Mouse (Mus musculus): ENCODE measurements around the gene Prg3.

Prg3 gene

GRCm38 (mm10) chr2:84987930-84988329 lies at the start of gene Prg3:
Gene Prg3, plus strand, starts transcription at chr2:84988215.
- DNase-seq (ENCODE audit: low spot score): no peak

- no peak for DNase-seq (ENCODE audit: low spot score)
Measured at GRCm38 (mm10) chr2:84938249-84938946, 49.6 kb upstream of the Prg3 start.

DNA sequence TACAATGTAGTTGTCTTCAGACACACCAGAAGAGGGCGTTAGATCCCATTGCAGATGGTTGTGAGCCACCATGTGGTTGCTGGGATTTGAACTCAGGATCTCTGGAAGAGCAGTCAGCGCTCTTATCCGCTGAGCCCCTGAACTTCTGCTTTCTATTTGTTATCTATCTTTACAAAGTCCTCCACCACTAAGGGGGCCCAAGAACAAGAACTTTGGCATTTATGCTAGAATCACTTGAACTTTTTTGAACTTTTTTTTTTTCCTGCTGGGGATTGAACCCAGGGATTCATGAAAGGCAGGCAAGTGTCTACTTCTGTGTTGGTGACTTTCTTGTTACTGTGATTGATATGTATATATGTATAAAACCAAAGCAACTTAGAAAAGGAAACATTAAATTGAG lies 48.7 kb upstream of the Prg3 start:
- DNase-seq (ENCODE audit: low spot score): no peak

DNA sequence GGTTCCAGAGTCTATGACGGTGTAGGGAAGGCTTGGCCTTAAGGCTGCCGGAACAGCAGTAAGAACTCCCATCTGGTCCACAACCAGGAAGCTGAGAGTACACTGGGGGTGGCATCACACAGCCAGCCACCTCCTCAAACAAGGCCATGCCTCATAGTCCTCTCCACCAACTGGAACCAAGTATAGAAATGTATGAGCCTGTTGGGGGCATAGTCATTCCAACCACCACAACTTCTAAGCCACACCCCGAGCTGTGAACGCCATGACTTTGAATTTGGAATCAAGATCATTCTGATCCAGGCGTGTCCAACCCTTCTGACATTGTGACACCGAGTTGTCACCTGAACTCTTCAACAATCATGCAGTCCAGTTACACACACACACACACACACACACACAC lies 48.3 kb upstream of the Prg3 start:
- no peak for DNase-seq (ENCODE audit: low spot score)

GRCm38 (mm10) chr2:84941332-84941731 lies 46.7 kb upstream of the Prg3 start:
- no peak for DNase-seq (ENCODE audit: low spot score)

DNA sequence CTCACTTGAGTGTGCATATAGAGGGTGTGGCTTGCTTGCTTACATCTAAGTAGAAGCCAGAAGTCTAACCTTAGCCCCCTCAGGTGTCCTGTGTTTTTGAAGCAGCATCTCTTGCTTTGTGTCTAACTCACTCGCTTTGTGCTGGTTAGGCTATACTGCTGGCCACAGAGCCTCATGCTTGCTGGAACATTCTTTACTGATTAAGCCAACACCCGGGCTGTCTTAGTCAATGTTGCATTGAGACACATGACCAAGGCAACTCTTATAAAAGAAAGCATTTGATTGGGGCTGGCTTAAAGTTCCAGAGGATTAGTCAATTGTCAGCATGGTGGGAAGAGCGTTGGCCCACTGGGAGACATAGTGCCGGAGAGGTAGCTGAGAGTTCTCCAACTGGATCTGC lies 46.2 kb upstream of the Prg3 start:
- no peak for DNase-seq (ENCODE audit: low spot score)

DNA sequence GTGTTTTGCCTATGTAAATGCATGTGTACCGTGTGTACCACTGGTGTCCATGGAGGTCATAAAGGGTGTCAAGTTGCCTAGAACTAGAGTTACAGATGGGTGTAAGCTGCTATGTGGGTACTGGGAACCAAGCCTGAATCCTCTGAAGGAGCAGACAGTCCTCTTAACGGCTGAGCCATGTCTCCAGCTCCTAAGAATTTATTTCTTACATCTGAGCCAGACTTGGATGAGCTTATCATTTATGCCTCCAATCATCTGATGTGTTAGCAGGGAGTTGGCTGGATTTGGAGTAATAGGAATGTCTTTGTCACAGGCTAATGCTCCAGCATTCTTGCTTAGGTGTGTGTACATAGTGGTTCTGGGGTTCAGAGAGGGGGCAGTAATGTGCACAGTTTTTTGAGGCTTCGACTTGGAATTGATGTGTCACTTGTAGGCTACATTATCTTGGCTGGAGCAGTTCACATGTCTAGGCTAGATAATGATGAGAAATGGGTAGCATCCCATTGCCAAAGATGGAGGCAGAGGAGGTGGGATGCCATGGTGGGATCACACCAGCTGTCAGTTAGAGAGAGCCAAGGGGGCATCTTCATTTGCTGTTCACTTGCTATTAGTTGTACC lies 40.8 kb upstream of the Prg3 start:
- no peak for DNase-seq (ENCODE audit: low spot score)

- no peak for DNase-seq (ENCODE audit: low spot score)
Measured at GRCm38 (mm10) chr2:84948252-84948651, 39.8 kb upstream of the Prg3 start.

- DNase-seq (ENCODE audit: low spot score): no peak
Measured at GRCm38 (mm10) chr2:84948721-84949120, 39.3 kb upstream of the Prg3 start.

DNA sequence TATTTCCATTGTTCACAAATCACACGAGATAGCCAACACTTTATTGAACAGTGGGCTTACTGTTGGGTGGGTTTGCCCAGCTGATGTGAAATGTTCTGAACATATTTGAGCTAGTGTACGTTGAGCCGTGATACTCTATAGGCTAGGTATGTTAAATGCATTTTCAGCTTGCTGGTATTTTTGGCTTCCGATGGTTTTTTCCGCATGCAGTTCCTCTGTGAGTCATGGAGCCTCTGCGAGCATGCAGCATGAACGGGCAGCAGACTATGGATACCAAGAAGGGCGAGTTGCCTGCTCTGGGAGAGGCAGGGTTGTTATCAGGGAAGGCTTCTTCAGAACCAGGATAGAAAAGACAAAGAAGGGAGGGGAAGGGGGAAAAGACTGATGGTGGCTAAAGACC lies 37.0 kb upstream of the Prg3 start:
- no peak for DNase-seq (ENCODE audit: low spot score)

- DNase-seq (ENCODE audit: low spot score): no peak
Measured at GRCm38 (mm10) chr2:84952251-84952650, 35.8 kb upstream of the Prg3 start.

DNA sequence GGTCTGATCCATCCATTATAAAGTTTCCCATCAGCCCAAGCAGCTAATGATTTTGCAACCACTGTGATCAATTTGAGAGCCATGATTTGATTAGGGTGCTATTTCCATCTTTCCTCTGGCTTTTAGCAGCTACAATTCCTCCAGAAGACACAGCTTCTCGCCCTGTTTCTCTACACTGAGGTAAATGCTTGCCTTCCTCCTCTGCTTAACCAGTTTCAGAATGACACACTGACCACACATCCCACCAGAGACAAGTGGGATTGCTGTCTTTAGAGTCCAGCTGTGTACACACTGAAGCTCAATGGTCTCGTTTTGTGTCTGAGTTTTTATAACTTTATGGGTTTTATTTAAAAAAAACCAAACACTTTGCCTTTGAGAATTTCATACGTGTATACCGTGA lies 35.3 kb upstream of the Prg3 start:
- no peak for DNase-seq (ENCODE audit: low spot score)

DNA sequence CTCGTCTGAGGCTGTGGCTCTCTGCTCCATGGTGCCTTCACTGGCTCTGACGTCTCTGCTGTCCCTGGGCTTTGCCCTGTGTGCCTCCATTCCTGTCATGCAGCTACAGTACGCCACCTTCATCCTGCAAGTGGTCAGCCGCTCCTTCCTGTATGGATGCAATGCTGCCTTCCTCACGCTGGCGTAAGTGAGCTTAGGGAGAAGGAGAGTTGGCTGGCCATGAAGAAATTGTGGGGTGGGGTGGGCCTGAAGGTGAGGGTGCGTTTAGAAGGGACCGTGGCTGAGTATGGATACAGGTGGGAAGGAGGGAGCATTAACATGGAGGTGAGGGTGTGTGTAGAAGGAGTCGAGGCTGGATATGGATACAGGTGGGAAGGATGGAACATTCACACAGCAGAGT lies 32.6 kb upstream of the Prg3 start:
- DNase-seq (ENCODE audit: low spot score): no peak

DNA sequence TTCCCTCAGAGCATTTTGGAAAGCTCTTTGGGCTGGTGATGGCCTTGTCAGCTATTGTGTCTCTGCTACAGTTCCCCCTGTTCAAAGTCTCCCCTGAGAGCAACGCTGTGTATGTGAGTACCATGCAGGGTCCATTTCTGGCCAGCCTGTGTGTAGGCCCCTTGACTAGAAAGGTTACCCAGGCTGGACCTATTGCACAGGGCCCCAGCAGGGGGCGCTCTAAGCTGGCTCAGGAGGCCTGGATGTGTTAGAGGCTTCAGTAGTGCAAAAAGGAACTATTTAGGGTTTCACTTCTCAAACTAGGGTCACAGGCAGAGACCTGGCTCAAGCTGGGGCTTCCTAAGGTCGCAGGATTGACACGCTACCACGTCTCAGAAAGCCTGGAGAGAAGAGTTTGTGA lies 31.7 kb upstream of the Prg3 start:
- DNase-seq (ENCODE audit: low spot score): no peak

DNA sequence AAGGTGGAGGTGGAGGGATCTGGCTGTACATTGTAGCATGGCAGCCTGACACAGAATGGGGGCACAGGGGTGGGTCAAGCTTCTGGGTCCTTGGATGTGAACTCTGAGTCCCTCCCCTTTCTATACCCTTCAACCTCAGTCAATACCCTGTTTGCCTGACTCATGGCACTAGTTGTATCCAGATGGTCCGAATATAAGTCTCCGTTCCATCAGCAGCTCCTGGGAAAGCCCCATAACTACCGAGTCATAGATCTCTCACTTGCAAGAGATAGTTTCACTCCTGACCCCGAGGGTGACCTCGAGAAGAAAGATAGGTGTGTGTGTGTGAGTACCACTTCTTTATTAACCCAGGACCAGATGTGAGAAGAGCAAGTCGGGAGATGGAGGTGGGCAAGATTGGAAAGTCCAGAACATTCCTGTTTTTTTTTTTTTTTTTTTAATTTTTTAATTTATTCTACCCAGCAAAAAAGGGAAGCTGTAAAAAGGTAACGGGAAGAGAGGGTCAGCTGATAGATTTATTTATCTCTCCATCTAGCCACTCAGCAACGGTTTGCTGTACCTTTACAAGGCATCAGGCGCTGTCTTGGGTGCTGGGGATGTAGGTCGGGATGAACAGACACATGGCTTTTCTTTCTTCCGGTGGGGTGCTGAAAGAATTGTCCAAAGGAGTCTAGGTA lies 29.3 kb upstream of the Prg3 start:
- DNase-seq (ENCODE audit: low spot score): no peak

DNA sequence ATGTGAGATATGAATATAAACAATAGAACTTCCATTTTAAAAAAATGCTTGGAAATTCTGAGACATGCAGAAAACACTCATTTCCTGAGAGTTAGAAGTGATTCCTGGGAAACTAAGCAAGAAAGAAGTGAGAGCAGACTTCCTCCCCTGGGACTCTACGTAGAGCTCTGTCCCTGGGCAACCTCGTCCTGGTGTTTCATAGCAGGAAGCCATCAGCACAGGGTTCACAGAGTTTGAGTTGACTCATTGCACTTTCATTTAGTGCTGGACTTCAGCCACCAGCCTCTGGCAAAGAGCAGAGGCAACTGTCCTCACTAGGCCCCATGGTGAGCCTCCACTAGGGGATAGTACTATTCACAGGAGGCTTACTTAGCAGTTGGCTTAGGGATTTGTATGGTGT lies 26.7 kb upstream of the Prg3 start:
- DNase-seq (ENCODE audit: low spot score): no peak

DNA sequence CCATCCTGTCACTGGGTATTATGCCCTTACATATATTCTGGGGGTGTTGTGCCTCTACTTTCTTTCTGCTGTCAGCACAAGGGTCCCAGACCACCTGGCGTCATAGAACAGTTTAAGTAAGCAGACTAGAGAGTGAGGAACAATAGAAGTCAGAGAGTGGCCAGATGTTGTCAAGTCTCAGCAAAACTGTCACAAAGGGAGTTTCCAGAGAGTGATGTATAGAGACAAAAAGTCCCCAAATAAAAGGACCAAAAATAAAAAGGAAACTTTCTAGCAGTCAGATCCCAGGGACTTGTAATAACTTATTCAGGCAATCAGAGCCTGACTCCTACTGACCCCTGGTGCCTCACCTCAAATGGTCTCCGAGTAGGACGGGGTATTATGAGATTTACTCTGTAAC lies 26.1 kb upstream of the Prg3 start:
- no peak for DNase-seq (ENCODE audit: low spot score)

DNA sequence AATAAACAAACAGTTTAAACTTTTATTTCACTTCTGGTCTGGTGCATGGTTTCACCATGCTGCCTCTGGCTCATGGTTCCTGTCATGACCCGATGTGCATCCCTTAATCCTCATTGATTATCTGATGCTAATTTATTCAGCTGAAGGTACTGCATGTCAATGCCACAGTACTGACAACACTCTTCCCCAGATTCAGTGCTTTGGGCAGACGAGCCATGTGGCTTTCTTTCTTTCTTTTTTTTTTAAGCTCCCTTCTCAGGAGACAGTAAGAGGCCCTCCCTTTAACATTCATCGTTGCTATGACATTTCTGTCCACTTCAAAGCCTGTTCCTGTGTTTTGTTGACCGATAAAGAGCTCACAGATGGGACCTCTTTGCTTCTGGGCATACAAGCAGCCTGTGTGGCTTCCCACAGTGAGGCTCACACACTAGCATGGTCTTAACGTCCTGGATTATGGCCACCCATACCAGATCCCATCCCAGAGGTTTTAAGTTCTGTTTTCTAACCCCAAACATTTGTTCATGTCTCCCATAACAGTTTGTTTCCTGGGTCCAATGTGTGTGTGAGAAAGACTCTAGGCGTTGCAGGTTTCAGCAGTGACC lies 25.0 kb upstream of the Prg3 start:
- no peak for DNase-seq (ENCODE audit: low spot score)

GRCm38 (mm10) chr2:84964111-84964801 lies 23.8 kb upstream of the Prg3 start:
- no peak for DNase-seq (ENCODE audit: low spot score)

- DNase-seq (ENCODE audit: low spot score): no peak
Measured at GRCm38 (mm10) chr2:84967318-84967991, 20.6 kb upstream of the Prg3 start.

DNA sequence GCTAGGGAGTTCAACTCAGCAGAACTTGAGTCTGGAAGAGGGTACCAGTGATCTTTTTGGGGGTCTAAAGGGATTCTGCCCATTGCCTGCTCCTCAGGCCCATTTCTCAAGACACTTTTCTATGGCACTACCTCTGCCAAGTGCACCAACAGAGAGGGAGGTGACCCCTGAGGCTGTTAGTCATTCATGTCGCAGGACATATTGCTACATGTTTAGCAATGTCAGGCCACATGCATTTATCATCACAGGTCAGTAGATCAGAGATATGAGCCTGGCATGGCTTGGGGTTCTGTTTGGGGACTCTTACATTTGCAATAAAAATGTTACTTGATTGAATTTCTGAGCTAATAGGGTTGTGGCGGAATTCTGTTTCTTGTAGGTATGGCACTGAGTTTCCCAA lies 12.4 kb upstream of the Prg3 start:
- DNase-seq (ENCODE audit: low spot score): no peak

- DNase-seq (ENCODE audit: low spot score): no peak
Measured at GRCm38 (mm10) chr2:84980188-84980587, 7.8 kb upstream of the Prg3 start, which contains the start of gene Prg2. Gene Prg2, plus strand, starts transcription at chr2:84980461.

All from ovary, postnatal 10 days (tissue).